Mouse (Mus musculus) midbrain, postnatal 0 days (tissue): ENCODE data around the gene Nek4. TPM values are rescaled to one million over a fixed set of nuclear protein-coding genes. Genes with fewer than 3 reads are reported as not detected.

Experiments used
- ATAC-seq: fragments of 200-750 bp; cut with Nextera tagmentation; 2 replicates; pipeline ENCODE4 v1.8.0; 2017; ENCODE audit warnings: moderate number of reproducible peaks, mild to moderate bottlenecking, moderate TSS enrichment, moderate library complexity; ENCODE audit not compliant: low FRiP score
- DNase-seq: peaks from one replicate; pipeline ENCODE4 v3.0.0-alpha.2; 2015; ENCODE audit warnings: low spot score
- H3K27ac ChIP-seq: fragments of 300-500 bp; sonication (generic); 2 replicates; pipeline ENCODE4 v1.5.1; 2014; ENCODE audit warnings: low read depth, mild to moderate bottlenecking, low read length, mixed read lengths
- H3K27me3 ChIP-seq: fragments of 300-500 bp; sonication (generic); 2 replicates; pipeline ENCODE4 v1.6.1; 2014; ENCODE audit warnings: low read length, control low read depth, mixed read lengths; ENCODE audit not compliant: insufficient read depth
- H3K36me3 ChIP-seq: fragments of 300-500 bp; sonication (generic); 2 replicates; pipeline ENCODE4 v1.6.1; 2014; ENCODE audit warnings: low read length, control low read depth, mixed read lengths; ENCODE audit not compliant: insufficient read depth
- H3K4me1 ChIP-seq: fragments of 300-500 bp; sonication (generic); 2 replicates; pipeline ENCODE4 v1.6.1; 2014; ENCODE audit warnings: mild to moderate bottlenecking, control low read depth, antibody characterized with exemption, low read length, mixed read lengths; ENCODE audit not compliant: insufficient read depth
- H3K4me2 ChIP-seq: fragments of 300-500 bp; sonication (generic); 2 replicates; pipeline ENCODE4 v1.6.1; 2014; ENCODE audit warnings: low read depth, mild to moderate bottlenecking, low read length, mixed read lengths; ENCODE audit not compliant: poor library complexity, severe bottlenecking
- H3K4me3 ChIP-seq: fragments of 300-500 bp; sonication (generic); 2 replicates; pipeline ENCODE4 v1.5.1; 2014; ENCODE audit warnings: low read depth, mild to moderate bottlenecking, low read length, moderate library complexity
- H3K9ac ChIP-seq: fragments of 300-500 bp; sonication (generic); replicated peaks from 2 replicates; pipeline ENCODE4 v1.6.1; 2014; ENCODE audit warnings: mild to moderate bottlenecking, low read length, moderate library complexity, mixed read lengths; ENCODE audit not compliant: poor library complexity, severe bottlenecking
- H3K9me3 ChIP-seq: fragments of 300-500 bp; sonication (generic); 2 replicates; pipeline ENCODE4 v1.6.1; 2016; ENCODE audit warnings: low read length, control low read depth
- CTCF ChIP-seq: IDR thresholded peaks from 2 replicates; pipeline ENCODE4 v1.5.1; 2016; ENCODE audit warnings: antibody characterized with exemption, mild to moderate bottlenecking
- WGBS: fragments of 180-500 bp; shearing (Covaris S2); extraction: QIAGEN DNeasy Blood & Tissue Kit; methylation state at CpG from one replicate; pipeline ENCODE4 v1.1.7; 2014; 5-methylcytosine and 5-hydroxymethylcytosine counted together
- polyA plus RNA-seq: library from polyadenylated mRNA; unstranded; fragments of >200 nt; fragmentation: Nextera tagmentation; extraction: Ambion mirVana; gene quantifications from 2 replicates; pipeline ENCODE4 v1.2.1, GENCODE M21; 2015
- total RNA-seq: library from RNA; depleted of rRNA; stranded (reverse); fragments of >200 nt; gene quantifications from 2 replicates; pipeline ENCODE4 v1.2.3, GENCODE M21; 2014

Nek4 gene
- total and polyA plus RNA-seq, 2 experiments from 2014 or later, result 12.8 to 15.6 TPM

DNA sequence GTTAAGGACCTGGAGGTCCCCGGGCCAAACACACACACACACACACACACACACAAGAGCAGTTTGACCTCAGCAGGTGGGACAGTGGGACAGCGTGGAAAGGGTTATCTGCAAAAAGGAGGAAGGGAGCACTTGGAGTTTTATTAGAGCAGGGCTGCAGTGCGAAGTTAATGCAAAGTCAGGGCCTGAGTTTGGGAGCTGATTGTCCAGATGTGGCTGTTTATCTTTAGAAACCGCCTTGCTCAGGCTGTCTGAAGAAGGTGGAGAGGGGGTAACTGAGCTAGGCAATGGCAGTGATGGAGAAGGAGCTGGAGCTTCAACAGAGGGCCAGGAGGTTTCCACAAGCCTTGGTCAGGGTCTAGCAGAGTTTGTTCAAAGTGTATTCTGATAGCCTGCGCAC, 55.6 kb downstream of the Nek4 start:
- no peak overlapping the region for H3K27ac ChIP-seq
- H3K9me3 ChIP-seq, result no peaks in the 10 kb centered on the region
- no peak overlapping the region for H3K4me3 ChIP-seq
- WGBS, result 86% methylated on average over 5 of the region's 5 CpGs
- H3K9ac ChIP-seq, result no peak overlapping the region
- H3K36me3 ChIP-seq, result peaks cover 38% of the 10 kb centered on the region
- ATAC-seq (no peak), DNase-seq (no peak)
- H3K4me1 ChIP-seq, result 0 out of 2 replicates have a peak, but pooled peaks cover 3% of the 10 kb centered on the region
- no peak for TF ChIP-seq CTCF
- H3K4me2 ChIP-seq, result no peak overlapping the region
- H3K27me3 ChIP-seq, result no peaks in the 10 kb centered on the region

DNA sequence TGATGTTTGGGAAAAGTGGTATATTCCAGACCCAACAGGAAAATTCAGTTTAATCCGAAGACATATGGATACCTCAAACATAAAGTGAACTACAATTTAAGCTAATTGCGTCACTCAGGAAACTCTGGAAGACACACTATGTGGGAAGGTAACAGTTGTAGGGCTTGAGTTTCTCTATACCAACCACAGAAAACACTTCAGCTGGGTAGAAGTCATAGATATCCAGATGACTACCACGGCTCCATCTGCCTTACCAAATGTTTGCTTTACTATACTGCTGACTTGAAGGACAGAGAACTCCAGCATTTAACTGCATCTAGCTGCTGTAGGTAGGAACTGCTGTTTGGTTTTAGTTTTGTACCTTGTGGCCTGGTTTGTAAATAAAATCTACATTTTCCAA, 60.4 kb downstream of the Nek4 start:
- H3K4me1 ChIP-seq, result no peaks in the 10 kb centered on the region
- no peaks in the 10 kb centered on the region for H3K9me3 ChIP-seq
- WGBS, result 96% methylated on average over 3 of the region's 3 CpGs
- H3K27me3 ChIP-seq, result no peaks in the 10 kb centered on the region
- H3K36me3 ChIP-seq, result peaks cover 75% of the 10 kb centered on the region
- H3K4me3 ChIP-seq, result no peak overlapping the region
- no peak overlapping the region for H3K4me2 ChIP-seq
- no peak for ATAC-seq
- H3K9ac ChIP-seq, result no peak overlapping the region
- DNase-seq, result no peak
- no peak for TF ChIP-seq CTCF
- no peak overlapping the region for H3K27ac ChIP-seq

DNA sequence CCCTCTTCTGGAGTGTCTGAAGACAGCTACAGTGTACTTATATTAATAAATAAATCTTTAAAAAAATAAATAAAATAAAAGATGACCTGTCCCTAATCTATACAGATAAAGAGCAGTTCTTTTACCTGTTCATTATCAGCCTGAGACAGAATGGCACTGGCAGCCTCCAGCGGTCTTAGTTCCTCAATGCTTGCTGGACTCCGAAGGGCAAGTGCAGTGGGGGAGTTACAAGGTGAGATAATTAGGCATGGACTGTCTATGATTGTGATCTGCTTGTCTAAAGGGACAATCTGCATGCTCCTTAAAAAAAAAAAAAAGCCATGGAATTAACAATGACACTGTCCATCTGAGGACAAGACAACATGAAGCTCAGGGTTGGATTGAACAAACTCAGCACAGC, 62.8 kb downstream of the Nek4 start:
- no peak for ATAC-seq
- no peak overlapping the region for H3K4me3 ChIP-seq
- no peaks in the 10 kb centered on the region for H3K27me3 ChIP-seq
- no peak overlapping the region for H3K4me2 ChIP-seq
- no peak for DNase-seq
- H3K9me3 ChIP-seq, result no peaks in the 10 kb centered on the region
- peaks cover 70% of the 10 kb centered on the region for H3K36me3 ChIP-seq
- 97% methylated on average over 2 of the region's 2 CpGs for WGBS
- peaks cover 7% of the 10 kb centered on the region for H3K4me1 ChIP-seq
- no peak for TF ChIP-seq CTCF
- H3K27ac ChIP-seq, result no peak overlapping the region
- H3K9ac ChIP-seq, result no peak overlapping the region

DNA sequence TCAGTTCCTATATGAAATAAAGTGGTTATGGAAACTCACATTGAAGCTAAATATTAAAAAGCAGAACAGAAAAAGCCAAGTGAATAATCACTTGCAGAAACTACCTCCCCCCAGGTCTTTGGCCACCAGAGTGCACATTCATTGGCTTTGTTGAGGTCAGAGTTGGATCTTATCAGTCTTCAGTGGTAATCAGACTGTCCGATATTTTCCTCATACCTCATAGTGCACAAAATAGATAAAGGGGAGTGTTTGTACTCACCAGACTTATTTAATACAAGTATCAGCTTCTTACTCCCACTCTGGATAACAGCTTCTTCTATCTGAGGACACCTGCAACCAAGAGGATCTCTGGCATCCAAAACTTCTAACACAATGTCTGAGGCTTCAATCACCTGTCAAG, 64.9 kb downstream of the Nek4 start:
- H3K9ac ChIP-seq, result no peak overlapping the region
- no peak for TF ChIP-seq CTCF
- H3K4me3 ChIP-seq, result no peak overlapping the region
- H3K4me2 ChIP-seq, result no peak overlapping the region
- H3K4me1 ChIP-seq, result peaks cover 11% of the 10 kb centered on the region
- 94% methylated on average over 1 of the region's 1 CpGs for WGBS
- H3K27ac ChIP-seq, result no peak overlapping the region
- H3K36me3 ChIP-seq, result peaks cover 55% of the 10 kb centered on the region
- no peaks in the 10 kb centered on the region for H3K9me3 ChIP-seq
- ATAC-seq, result no peak
- no peaks in the 10 kb centered on the region for H3K27me3 ChIP-seq
- DNase-seq, result no peak

DNA sequence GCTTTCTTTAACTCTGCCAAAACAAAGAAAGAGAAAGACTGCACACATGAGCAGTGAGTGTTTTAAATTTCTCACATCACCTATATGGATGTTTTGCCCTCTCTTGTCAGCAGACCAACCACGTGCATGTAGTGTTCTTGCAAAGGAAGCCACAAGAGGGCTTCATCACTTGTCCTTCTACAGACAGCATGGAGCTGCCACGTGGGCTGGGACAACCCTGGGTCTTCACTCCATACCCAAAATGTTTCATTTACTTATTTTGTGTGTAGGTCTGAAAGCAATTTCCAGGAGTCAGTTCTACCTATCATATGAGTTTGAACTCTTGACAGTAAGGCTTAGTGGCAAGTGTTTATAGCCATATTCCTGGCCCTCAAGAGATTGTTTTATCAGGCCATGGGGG, 66.7 kb downstream of the Nek4 start:
- 2% methylated on average over 2 of the region's 2 CpGs for WGBS
- Histone ChIP-seq H3K4me1 (peaks cover 11% of the 10 kb centered on the region), H3K27ac (no peak overlapping the region), H3K9ac (peak overlapping the region; percentile 89; the same call in 1 of the 2 replicates), H3K4me3 (peak overlapping the region; percentile 78), H3K36me3 (peaks cover 45% of the 10 kb centered on the region), H3K4me2 (peak overlapping the region; percentile 67), H3K9me3 (no peaks in the 10 kb centered on the region), H3K27me3 (no peaks in the 10 kb centered on the region)
- ATAC-seq (no peak), DNase-seq (peak; percentile 36)
- TF ChIP-seq CTCF, result peak; percentile 62

DNA sequence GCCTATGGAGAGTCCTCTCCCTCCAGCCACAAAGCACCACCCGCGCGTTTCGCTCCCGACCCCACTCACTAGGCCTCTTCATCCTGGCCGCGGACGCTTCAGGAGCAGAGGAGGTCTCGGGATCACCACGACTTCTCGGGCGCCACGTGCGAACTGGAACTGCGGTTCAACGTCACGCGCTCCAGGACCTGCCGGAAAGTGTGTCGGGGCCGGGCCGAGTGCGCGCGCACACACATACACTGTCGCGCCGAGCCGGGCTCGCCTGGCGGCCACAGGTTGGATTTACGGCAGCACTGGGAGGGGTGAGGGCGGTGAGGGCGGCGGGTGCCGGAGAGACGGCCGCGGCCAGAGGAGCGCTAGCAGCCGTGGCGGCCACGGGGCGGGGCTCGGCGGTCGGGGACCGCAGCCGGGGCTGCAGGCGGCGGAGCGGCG, 67.7 kb downstream of the Nek4 start, which contains the start of the genes Pbrm1 and Gnl3:
Gene Pbrm1, plus strand, starts transcription at position 279 of the 432 bp plus-strand sequence.
Gene Gnl3, minus strand, starts transcription at position 293 of the 432 bp plus-strand sequence.
- H3K4me1 ChIP-seq, result peaks cover 11% of the 10 kb centered on the region
- H3K9ac ChIP-seq, result peak within 1 kb of the TSS; percentile 89
- ATAC-seq, result peak; percentile 95
- H3K4me2 ChIP-seq, result peak within 1 kb of the TSS; percentile 67
- H3K27ac ChIP-seq, result peak within 1 kb of the TSS; percentile 96
- under 1% methylated on average over 33 of the region's 53 CpGs for WGBS
- no peaks in the 10 kb centered on the region for H3K9me3 ChIP-seq
- no peaks in the 10 kb centered on the region for H3K27me3 ChIP-seq
- peaks cover 38% of the 10 kb centered on the region for H3K36me3 ChIP-seq
- H3K4me3 ChIP-seq, result peak within 1 kb of the TSS; percentile 78
- peak; percentile 97 for DNase-seq
- peak; percentile 58 for TF ChIP-seq CTCF
